Comparison of ENCODE assay signal across 8 mouse cellular contexts in the genomic region with DNA sequence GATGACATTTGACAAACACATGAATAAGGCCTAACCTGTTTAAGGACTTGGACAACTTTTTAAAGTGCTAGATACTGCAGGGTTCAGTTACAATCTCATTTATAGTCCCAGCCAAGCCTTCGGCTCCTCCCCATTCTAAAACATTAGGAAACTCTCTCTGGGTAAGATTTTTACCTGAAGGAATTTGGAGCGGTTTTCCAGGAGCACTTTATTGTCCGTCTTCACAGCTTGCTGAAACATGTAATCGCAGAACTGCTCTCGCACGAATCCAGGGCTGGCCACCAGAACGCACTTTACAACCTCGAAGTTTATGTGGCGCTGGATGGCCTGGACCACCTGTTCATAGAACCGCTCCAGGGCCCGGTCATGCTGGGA. TPM values are rescaled to one million over a fixed set of nuclear protein-coding genes. Genes with fewer than 3 reads are reported as not detected.
DNase-seq lines count a peak whose midpoint lies in the region; ATAC-seq and TF ChIP-seq lines count a peak whose summit lies in the region.

No protein-coding gene starts in this region.

- peak overlapping the region; percentile 3; the same call in 1 of the 2 replicates for H3K27ac ChIP-seq in liver, adult 2 months (replicated peaks; ENCODE audit: insufficient read depth, low read depth, low read length)
- H3K27ac ChIP-seq in embryonic facial prominence, embryonic 14.5 days (replicated peaks; ENCODE audit: low read depth, low read length) = no peak overlapping the region
- no peak overlapping the region for H3K27ac ChIP-seq in intestine, embryonic 15.5 days
- no peak overlapping the region for H3K27ac ChIP-seq in neural tube, embryonic 13.5 days (replicated peaks)

- H3K27me3 ChIP-seq in liver, adult 2 months (ENCODE audit: control insufficient read depth, insufficient read depth, low read length) = no peaks in the 10 kb centered on the region
- H3K27me3 ChIP-seq in embryonic facial prominence, embryonic 14.5 days (replicated peaks; ENCODE audit: control insufficient read depth, insufficient read depth, low read length) = no peaks in the 10 kb centered on the region
- no peaks in the 10 kb centered on the region for H3K27me3 ChIP-seq in intestine, embryonic 15.5 days (replicated peaks)
- no peaks in the 10 kb centered on the region for H3K27me3 ChIP-seq in neural tube, embryonic 13.5 days

- peak overlapping the region; percentile 91 for H3K9ac ChIP-seq in liver, adult 2 months (ENCODE audit: low read depth, low read length)
- peak overlapping the region; percentile 86 for H3K9ac ChIP-seq in embryonic facial prominence, embryonic 14.5 days (ENCODE audit: low read depth, low read length)
- H3K9ac ChIP-seq in intestine, embryonic 15.5 days = peak overlapping the region; percentile 68
- H3K9ac ChIP-seq in neural tube, embryonic 13.5 days = peak overlapping the region; percentile 84

- peak overlapping the region; percentile 82 for H3K4me2 ChIP-seq in embryonic facial prominence, embryonic 14.5 days (ENCODE audit: low read depth, low read length)
- peak overlapping the region; percentile 94 for H3K4me2 ChIP-seq in intestine, embryonic 15.5 days (replicated peaks)
- H3K4me2 ChIP-seq in neural tube, embryonic 13.5 days = peak overlapping the region; percentile 98

- no peak for TF ChIP-seq CTCF in liver, adult 2 months (IDR thresholded peaks at IDR 0.05; ENCODE audit: low read depth, low read length)

- 27% methylated on average over 11 of the region's 11 CpGs for WGBS in liver, adult 2 months
- whole genome bisulfite sequencing in embryonic facial prominence, embryonic 14.5 days = 53% methylated on average over 11 of the region's 11 CpGs
- WGBS in intestine, embryonic 15.5 days = 47% methylated on average over 11 of the region's 11 CpGs
- WGBS in neural tube, embryonic 13.5 days = 59% methylated on average over 11 of the region's 11 CpGs

- no peak for TF ChIP-seq POLR2A in liver, adult 2 months (IDR thresholded peaks at IDR 0.05; ENCODE audit: extremely low read depth, insufficient read depth, low read length)

- H3K4me1 ChIP-seq in liver, adult 2 months (ENCODE audit: control insufficient read depth, insufficient read depth, low read length) = peaks cover 20% of the 10 kb centered on the region
- H3K4me1 ChIP-seq in embryonic facial prominence, embryonic 14.5 days (ENCODE audit: control insufficient read depth, insufficient read depth, low read length) = peaks cover 8% of the 10 kb centered on the region
- H3K4me1 ChIP-seq in intestine, embryonic 15.5 days (replicated peaks) = peaks cover 14% of the 10 kb centered on the region
- H3K4me1 ChIP-seq in neural tube, embryonic 13.5 days (replicated peaks) = peaks cover 35% of the 10 kb centered on the region

- peaks cover 16% of the 10 kb centered on the region; the same call in 1 of the 2 replicates for H3K79me2 ChIP-seq in liver, adult 2 months (ENCODE audit: control insufficient read depth, insufficient read depth, low read length)

- peaks cover 8% of the 10 kb centered on the region; the same call in 1 of the 2 replicates for H3K36me3 ChIP-seq in liver, adult 2 months (ENCODE audit: control insufficient read depth, insufficient read depth, low read length)
- peaks cover 26% of the 10 kb centered on the region for H3K36me3 ChIP-seq in embryonic facial prominence, embryonic 14.5 days (ENCODE audit: control insufficient read depth, insufficient read depth, low read length)
- peaks cover 6% of the 10 kb centered on the region; the same call in 1 of the 2 replicates for H3K36me3 ChIP-seq in intestine, embryonic 15.5 days
- H3K36me3 ChIP-seq in neural tube, embryonic 13.5 days = peaks cover 23% of the 10 kb centered on the region

- no peak for DNase-seq in liver, adult 2 months (ENCODE audit: extremely low read depth, low read depth, low spot score)
- DNase-seq in liver = no peak
- no peak for DNase-seq in embryonic facial prominence, embryonic 14.5 days (ENCODE audit: low spot score)
- no peak for DNase-seq in right cerebral cortex, postnatal 36 days (ENCODE audit: low spot score in 2 of 2)
- DNase-seq in cerebellum, adult 11-12 months = no peak

- peak overlapping the region; percentile 81 for H3K4me3 ChIP-seq in liver, adult 2 months (ENCODE audit: insufficient read depth, low read depth, low read length)
- H3K4me3 ChIP-seq in embryonic facial prominence, embryonic 14.5 days (ENCODE audit: low read depth, low read length) = peak overlapping the region; percentile 65
- H3K4me3 ChIP-seq in intestine, embryonic 15.5 days (replicated peaks) = peak overlapping the region; percentile 58
- H3K4me3 ChIP-seq in neural tube, embryonic 13.5 days = peak overlapping the region; percentile 74

- peaks cover 7% of the 10 kb centered on the region; the same call in 1 of the 2 replicates for H3K9me3 ChIP-seq in embryonic facial prominence, embryonic 14.5 days (ENCODE audit: control insufficient read depth, low read length)
- no peaks in the 10 kb centered on the region for H3K9me3 ChIP-seq in intestine, embryonic 15.5 days
- no peaks in the 10 kb centered on the region for H3K9me3 ChIP-seq in neural tube, embryonic 13.5 days

- ATAC-seq in embryonic facial prominence, embryonic 14.5 days (ENCODE audit: low read depth) = no peak
- no peak for ATAC-seq in intestine, embryonic 15.5 days
- ATAC-seq in neural tube, embryonic 13.5 days (ENCODE audit: low read depth) = no peak
- ATAC-seq in activated CD4-positive, CD25-positive, alpha-beta regulatory T cell, adult 4 months = no peak

RNA-seq across cellular contexts. Expression of a gene that starts 1.0 kb away (rescaled TPM):
- 3.8 and 5.1 TPM in 2 replicates for total RNA-seq in liver, adult 2 months (2014; rRNA removed)
- polyA plus RNA-seq in liver, adult 2 months (2012; rRNA removed) = 20.3 and 28.5 TPM in 2 replicates
- 6.6 and 6.7 TPM in 2 replicates for polyA plus RNA-seq in embryonic facial prominence, embryonic 14.5 days (2014; fragmentation: Nextera tagmentation; extraction: Ambion mirVana)
- polyA plus RNA-seq in intestine, embryonic 15.5 days (2015; fragmentation: Nextera tagmentation; extraction: Ambion mirVana) = 4.6 and 6.0 TPM in 2 replicates
- polyA plus RNA-seq in neural tube, embryonic 13.5 days (2015; fragmentation: Nextera tagmentation; extraction: Ambion mirVana) = 4.2 and 4.5 TPM in 2 replicates
- 1 to 10 TPM; 2.6 to 2.8 TPM for polyA plus RNA-seq in activated CD4-positive, CD25-positive, alpha-beta regulatory T cell, adult 4 months (2017; shearing (Covaris generic))

RNA-seq across cellular contexts. Expression of a gene that starts 12.7 kb away (rescaled TPM):
- total RNA-seq in liver, adult 2 months (2014; rRNA removed) = 1.6 and 2.7 TPM in 2 replicates
- polyA plus RNA-seq in liver, adult 2 months (2012; rRNA removed) = 1.5 and 1.6 TPM in 2 replicates
- polyA plus RNA-seq in embryonic facial prominence, embryonic 14.5 days (2014; fragmentation: Nextera tagmentation; extraction: Ambion mirVana) = 4.7 and 6.1 TPM in 2 replicates
- polyA plus RNA-seq in intestine, embryonic 15.5 days (2015; fragmentation: Nextera tagmentation; extraction: Ambion mirVana) = 5.4 TPM in 2 replicates
- polyA plus RNA-seq in neural tube, embryonic 13.5 days (2015; fragmentation: Nextera tagmentation; extraction: Ambion mirVana) = 2.6 TPM in 2 replicates
- under 1 TPM in 1 of 2 experiments, not detected in 1; 0.60 TPM for polyA plus RNA-seq in activated CD4-positive, CD25-positive, alpha-beta regulatory T cell, adult 4 months (2017; shearing (Covaris generic))

RNA-seq across cellular contexts. Expression of a gene that starts 12.8 kb away (rescaled TPM):
- total RNA-seq in liver, adult 2 months (2014; rRNA removed) = 20.1 and 22.2 TPM in 2 replicates
- polyA plus RNA-seq in liver, adult 2 months (2012; rRNA removed) = 2.9 and 3.2 TPM in 2 replicates
- 11.6 and 12.6 TPM in 2 replicates for polyA plus RNA-seq in embryonic facial prominence, embryonic 14.5 days (2014; fragmentation: Nextera tagmentation; extraction: Ambion mirVana)
- 17.4 and 18.0 TPM in 2 replicates for polyA plus RNA-seq in intestine, embryonic 15.5 days (2015; fragmentation: Nextera tagmentation; extraction: Ambion mirVana)
- polyA plus RNA-seq in neural tube, embryonic 13.5 days (2015; fragmentation: Nextera tagmentation; extraction: Ambion mirVana) = 8.4 and 8.8 TPM in 2 replicates
- under 1 TPM; 0.68 to 0.87 TPM for polyA plus RNA-seq in activated CD4-positive, CD25-positive, alpha-beta regulatory T cell, adult 4 months (2017; shearing (Covaris generic))
